Mouse (Mus musculus) liver, embryonic 14.5 days (tissue): ENCODE measurements around the gene Thrap3. TPM values are rescaled to one million over a fixed set of nuclear protein-coding genes. Genes with fewer than 3 reads are reported as not detected.
A peak's percentile ranks its signal among the peaks of the same experiment; 100 is the strongest.

Experiments
- ATAC-seq: fragments of 200-750 bp; cut with Nextera tagmentation; 2 replicates; pipeline ENCODE4 v1.8.0; 2017; ENCODE audit warnings: moderate number of reproducible peaks, mild to moderate bottlenecking, moderate library complexity; ENCODE audit not compliant: insufficient read depth
- DNase-seq, 3 experiments: peaks; one replicate each; pipeline ENCODE4 v3.0.0-alpha.2; 2012 to 2013; ENCODE audit warnings: low read depth in 3 of 3, low spot score in 3 of 3
- H3K27ac ChIP-seq: fragments of 300-500 bp; sonication (generic); 2 replicates; pipeline ENCODE4 v1.5.1; 2014; ENCODE audit warnings: moderate library complexity, mild to moderate bottlenecking, control low read depth, inconsistent platforms
- H3K27me3 ChIP-seq: fragments of 300-500 bp; sonication (generic); 2 replicates; pipeline ENCODE4 v1.6.1; 2014; ENCODE audit warnings: mild to moderate bottlenecking, low read length, moderate library complexity; ENCODE audit not compliant: control insufficient read depth, insufficient read depth
- H3K36me3 ChIP-seq: fragments of 300-500 bp; sonication (generic); replicated peaks from 2 replicates; pipeline ENCODE4 v1.6.1; 2014; ENCODE audit warnings: low read depth; ENCODE audit not compliant: control insufficient read depth, insufficient read depth
- H3K4me1 ChIP-seq, 2 experiments: fragments of 200-500 bp in 1 of 2; fragments of 300-500 bp in 1 of 2; sonication (generic) in 1 of 2; replicated peaks; 2 replicates each; pipeline ENCODE4 v1.6.1; 2012 to 2014; ENCODE audit warnings: antibody characterized with exemption in 1 of 2, inconsistent platforms in 1 of 2, low read length in 1 of 2; ENCODE audit not compliant: control insufficient read depth in 2 of 2, insufficient read depth in 2 of 2
- H3K4me2 ChIP-seq: fragments of 300-500 bp; sonication (generic); 2 replicates; pipeline ENCODE4 v1.6.1; 2014; ENCODE audit warnings: low read depth, mild to moderate bottlenecking, control low read depth, moderate library complexity
- H3K4me3 ChIP-seq, 2 experiments: fragments of 200-500 bp in 1 of 2; fragments of 300-500 bp in 1 of 2; sonication (generic) in 1 of 2; 2 replicates each; pipeline ENCODE4 v1.5.1; 2012 to 2014; ENCODE audit warnings: low read depth in 2 of 2, low read length in 2 of 2, mild to moderate bottlenecking in 2 of 2, control low read depth in 1 of 2, inconsistent platforms in 1 of 2, moderate library complexity in 1 of 2; ENCODE audit not compliant: insufficient read depth in 1 of 2
- H3K9ac ChIP-seq: fragments of 300-500 bp; sonication (generic); replicated peaks from 2 replicates; pipeline ENCODE4 v1.6.1; 2014; ENCODE audit warnings: mild to moderate bottlenecking, control low read depth, moderate library complexity
- H3K9me3 ChIP-seq: fragments of 300-500 bp; sonication (generic); 2 replicates; pipeline ENCODE4 v1.6.1; 2016; ENCODE audit warnings: low read length, mixed read lengths; ENCODE audit not compliant: control insufficient read depth
- CTCF ChIP-seq: IDR thresholded peaks from 2 replicates; pipeline ENCODE4 v1.5.1; 2016; ENCODE audit warnings: antibody characterized with exemption, low read depth, control low read depth
- EP300 ChIP-seq: IDR thresholded peaks from 2 replicates; pipeline ENCODE4 v1.6.1; 2016; ENCODE audit warnings: antibody characterized with exemption, low read depth
- WGBS: fragments of 180-500 bp; shearing (Covaris S2); extraction: QIAGEN DNeasy Blood & Tissue Kit; methylation state at CpG from one replicate; pipeline ENCODE4 v1.1.7; 2014; ENCODE audit not compliant: insufficient replicate concordance; 5-methylcytosine and 5-hydroxymethylcytosine counted together
- polyA plus RNA-seq, 2 experiments: library from polyadenylated mRNA; depleted of rRNA in 1 of 2; stranded (reverse) in 1 of 2; unstranded in 1 of 2; fragments of >200 nt; fragmentation: Nextera tagmentation in 1 of 2; extraction: Ambion mirVana in 1 of 2; gene quantifications; 2 replicates each; pipeline versions ENCODE4 v1.2.1 to v1.2.3; 2012 to 2014

Gene Thrap3
- polyA plus RNA-seq, 2 experiments = 62.6 to 77.9 TPM

GRCm38 (mm10) chr4:126161986-126162385, 40.6 kb downstream of the Thrap3 start:
- 69% methylated on average over 9 of the region's 9 CpGs for WGBS
- no peaks in the 10 kb centered on the region for H3K9me3 ChIP-seq
- no peak for TF ChIP-seq EP300
- TF ChIP-seq CTCF = no peak
- H3K27ac ChIP-seq = no peak overlapping the region
- H3K27me3 ChIP-seq = no peaks in the 10 kb centered on the region
- peaks cover 17% of the 10 kb centered on the region for H3K36me3 ChIP-seq
- H3K4me2 ChIP-seq = peak overlapping the region; percentile 82
- DNase-seq (no peak), ATAC-seq (no peak)
- peaks cover 4 to 9% of the 10 kb centered on the region in 2 experiments for H3K4me1 ChIP-seq
- H3K4me3 ChIP-seq = no peak overlapping the region
- H3K9ac ChIP-seq = no peak overlapping the region

- no peak for DNase-seq
- WGBS = 77% methylated on average over 6 of the region's 6 CpGs
- H3K27ac ChIP-seq = no peak overlapping the region
- H3K4me1 ChIP-seq = peaks cover 4 to 9% of the 10 kb centered on the region in 2 experiments
- H3K4me3 ChIP-seq = no peak overlapping the region
- H3K27me3 ChIP-seq = no peaks in the 10 kb centered on the region
- no peak for ATAC-seq
- H3K9me3 ChIP-seq = no peaks in the 10 kb centered on the region
- H3K4me2 ChIP-seq = no peak overlapping the region
- peaks cover 11% of the 10 kb centered on the region for H3K36me3 ChIP-seq
- no peak overlapping the region for H3K9ac ChIP-seq
- TF ChIP-seq CTCF (no peak), EP300 (no peak)
Observed at GRCm38 (mm10) chr4:126161456-126161855, 41.1 kb downstream of the Thrap3 start.

GRCm38 (mm10) chr4:126160981-126161380, 41.6 kb downstream of the Thrap3 start:
- peaks cover 4 to 10% of the 10 kb centered on the region in 2 experiments for H3K4me1 ChIP-seq
- TF ChIP-seq EP300 (no peak), CTCF (no peak)
- no peaks in the 10 kb centered on the region for H3K27me3 ChIP-seq
- H3K9me3 ChIP-seq = no peaks in the 10 kb centered on the region
- WGBS = 75% methylated on average over 8 of the region's 8 CpGs
- H3K9ac ChIP-seq = no peak overlapping the region
- no peak overlapping the region for H3K27ac ChIP-seq
- H3K4me3 ChIP-seq = no peak overlapping the region
- ATAC-seq = no peak
- H3K36me3 ChIP-seq = peaks cover 7% of the 10 kb centered on the region
- H3K4me2 ChIP-seq = no peak overlapping the region
- no peak for DNase-seq

GRCm38 (mm10) chr4:126159455-126159854, 43.1 kb downstream of the Thrap3 start:
- Histone ChIP-seq H3K27ac (no peak overlapping the region), H3K9me3 (no peaks in the 10 kb centered on the region), H3K9ac (no peak overlapping the region), H3K4me3 (no peak overlapping the region), H3K36me3 (no peaks in the 10 kb centered on the region), H3K4me1 (peaks cover 4 to 19% of the 10 kb centered on the region in 2 experiments), H3K27me3 (no peaks in the 10 kb centered on the region), H3K4me2 (no peak overlapping the region)
- 65% methylated on average over 8 of the region's 8 CpGs for WGBS
- DNase-seq (no peak), ATAC-seq (no peak)
- TF ChIP-seq CTCF = no peak
- TF ChIP-seq EP300 = no peak

GRCm38 (mm10) chr4:126157562-126157961, 45.0 kb downstream of the Thrap3 start:
- ATAC-seq = no peak
- no peaks in the 10 kb centered on the region for H3K27me3 ChIP-seq
- H3K4me3 ChIP-seq = no peak overlapping the region
- peaks cover 0 to 10% of the 10 kb centered on the region in 2 experiments; a peak in 2 of 4 replicates for H3K4me1 ChIP-seq
- WGBS = 70% methylated on average over 6 of the region's 6 CpGs
- no peak for DNase-seq
- TF ChIP-seq CTCF (peak; percentile 68), EP300 (no peak)
- H3K36me3 ChIP-seq = no peaks in the 10 kb centered on the region
- no peak overlapping the region for H3K27ac ChIP-seq
- H3K9ac ChIP-seq = no peak overlapping the region
- no peak overlapping the region for H3K4me2 ChIP-seq
- H3K9me3 ChIP-seq = no peaks in the 10 kb centered on the region
